Mouse (Mus musculus): Measurements from ENCODE around the gene Faim2. TPM values are rescaled to one million over a fixed set of nuclear protein-coding genes. Genes with fewer than 3 reads are reported as not detected.

Gene Faim2
- polyA plus RNA-seq, 1 experiment from 2014 or later = 0.81 TPM

GRCm38 (mm10) chr15:99536889-99537862 lies 9.2 kb upstream of the Faim2 start:
- Histone ChIP-seq H3K27ac (ENCODE audit: low read length) (no peak overlapping the region), H3K27me3 (replicated peaks; ENCODE audit: insufficient read depth, low read length) (no peaks in the 10 kb centered on the region), H3K4me1 (ENCODE audit: insufficient read depth, low read depth, low read length) (no peaks in the 10 kb centered on the region), H3K9ac (replicated peaks; ENCODE audit: low read depth) (no peak overlapping the region), H3K4me3 (ENCODE audit: low read depth, low read length) (no peak overlapping the region), H3K36me3 (ENCODE audit: insufficient read depth, low read length) (no peaks in the 10 kb centered on the region), H3K9me3 (ENCODE audit: low read length) (no peaks in the 10 kb centered on the region), H3K4me2 (replicated peaks; ENCODE audit: low read depth, low read length) (no peak overlapping the region)
- DNase-seq (ENCODE audit: low spot score) (peak; percentile 52), ATAC-seq (peak; percentile 82)
- 47% methylated on average over 11 of the region's 11 CpGs for WGBS
- TF ChIP-seq CTCF (IDR thresholded peaks at IDR 0.05) = no peak
- no peak for TF ChIP-seq EP300 (IDR thresholded peaks at IDR 0.05)

GRCm38 (mm10) chr15:99532023-99532422 lies 4.1 kb upstream of the Faim2 start:
- Histone ChIP-seq H3K9ac (replicated peaks; ENCODE audit: low read depth) (no peak overlapping the region), H3K4me1 (ENCODE audit: insufficient read depth, low read depth, low read length) (no peaks in the 10 kb centered on the region), H3K9me3 (ENCODE audit: low read length) (no peaks in the 10 kb centered on the region), H3K4me2 (replicated peaks; ENCODE audit: low read depth, low read length) (no peak overlapping the region), H3K4me3 (ENCODE audit: low read depth, low read length) (no peak overlapping the region), H3K27me3 (replicated peaks; ENCODE audit: insufficient read depth, low read length) (no peaks in the 10 kb centered on the region), H3K27ac (ENCODE audit: low read length) (no peak overlapping the region), H3K36me3 (ENCODE audit: insufficient read depth, low read length) (no peaks in the 10 kb centered on the region)
- ATAC-seq (no peak; the same call in 1 of the 2 replicates), DNase-seq (ENCODE audit: low spot score) (no peak)
- WGBS = 70% methylated on average over 3 of the region's 3 CpGs
- TF ChIP-seq EP300 (IDR thresholded peaks at IDR 0.05) (no peak), CTCF (IDR thresholded peaks at IDR 0.05) (peak; percentile 51)

- WGBS = 21% methylated on average over 6 of the region's 6 CpGs
- H3K27me3 ChIP-seq (replicated peaks; ENCODE audit: insufficient read depth, low read length) = no peaks in the 10 kb centered on the region
- ATAC-seq = no peak
- no peak overlapping the region for H3K9ac ChIP-seq (replicated peaks; ENCODE audit: low read depth)
- no peaks in the 10 kb centered on the region for H3K4me1 ChIP-seq (ENCODE audit: insufficient read depth, low read depth, low read length)
- TF ChIP-seq CTCF (IDR thresholded peaks at IDR 0.05) (no peak), EP300 (IDR thresholded peaks at IDR 0.05) (no peak)
- H3K4me3 ChIP-seq (ENCODE audit: low read depth, low read length) = no peak overlapping the region
- no peak overlapping the region for H3K27ac ChIP-seq (ENCODE audit: low read length)
- H3K36me3 ChIP-seq (ENCODE audit: insufficient read depth, low read length) = no peaks in the 10 kb centered on the region
- no peaks in the 10 kb centered on the region for H3K9me3 ChIP-seq (ENCODE audit: low read length)
- DNase-seq (ENCODE audit: low spot score) = no peak
- H3K4me2 ChIP-seq (replicated peaks; ENCODE audit: low read depth, low read length) = no peak overlapping the region
These were observed 3.2 kb upstream of the Faim2 start for GRCm38 (mm10) chr15:99531146-99531545.

GRCm38 (mm10) chr15:99526681-99527080 lies 1.3 kb downstream of the Faim2 start:
- TF ChIP-seq EP300 (IDR thresholded peaks at IDR 0.05) = peak; percentile 67; the same call in 1 of the 2 replicates
- TF ChIP-seq CTCF (IDR thresholded peaks at IDR 0.05) = no peak
- DNase-seq (ENCODE audit: low spot score) (peak; percentile 87), ATAC-seq (peak; percentile 94)
- Histone ChIP-seq H3K9me3 (ENCODE audit: low read length) (no peaks in the 10 kb centered on the region), H3K4me3 (ENCODE audit: low read depth, low read length) (no peak overlapping the region), H3K27me3 (replicated peaks; ENCODE audit: insufficient read depth, low read length) (no peaks in the 10 kb centered on the region), H3K27ac (ENCODE audit: low read length) (peak overlapping the region; percentile 11; the same call in 1 of the 2 replicates), H3K36me3 (ENCODE audit: insufficient read depth, low read length) (no peaks in the 10 kb centered on the region), H3K4me2 (replicated peaks; ENCODE audit: low read depth, low read length) (no peak overlapping the region), H3K9ac (replicated peaks; ENCODE audit: low read depth) (no peak overlapping the region), H3K4me1 (ENCODE audit: insufficient read depth, low read depth, low read length) (no peaks in the 10 kb centered on the region)
- WGBS = 37% methylated on average over 2 of the region's 2 CpGs

GRCm38 (mm10) chr15:99520306-99520705 lies 7.7 kb downstream of the Faim2 start:
- DNase-seq (ENCODE audit: low spot score) = no peak

GRCm38 (mm10) chr15:99519626-99520025 lies 8.3 kb downstream of the Faim2 start:
- TF ChIP-seq CTCF (IDR thresholded peaks at IDR 0.05) = no peak
- TF ChIP-seq EP300 (IDR thresholded peaks at IDR 0.05) = no peak
- no peaks in the 10 kb centered on the region for H3K27me3 ChIP-seq (replicated peaks; ENCODE audit: insufficient read depth, low read length)
- no peak for DNase-seq (ENCODE audit: low spot score)
- no peak for ATAC-seq
- H3K4me2 ChIP-seq (replicated peaks; ENCODE audit: low read depth, low read length) = no peak overlapping the region
- H3K9me3 ChIP-seq (ENCODE audit: low read length) = no peaks in the 10 kb centered on the region
- WGBS = 93% methylated on average over 9 of the region's 9 CpGs
- H3K4me3 ChIP-seq (ENCODE audit: low read depth, low read length) = no peak overlapping the region
- no peak overlapping the region for H3K27ac ChIP-seq (ENCODE audit: low read length)
- H3K4me1 ChIP-seq (ENCODE audit: insufficient read depth, low read depth, low read length) = peaks cover 3% of the 10 kb centered on the region; the same call in 1 of the 2 replicates
- H3K9ac ChIP-seq (replicated peaks; ENCODE audit: low read depth) = no peak overlapping the region
- H3K36me3 ChIP-seq (ENCODE audit: insufficient read depth, low read length) = no peaks in the 10 kb centered on the region

More at GRCm38 (mm10) chr15:99520306-99520705, 7.7 kb downstream of the Faim2 start:
- Histone ChIP-seq H3K27ac (ENCODE audit: low read length) (no peak overlapping the region), H3K9me3 (ENCODE audit: low read length) (no peaks in the 10 kb centered on the region), H3K4me1 (ENCODE audit: insufficient read depth, low read depth, low read length) (peaks cover 3% of the 10 kb centered on the region; the same call in 1 of the 2 replicates), H3K27me3 (replicated peaks; ENCODE audit: insufficient read depth, low read length) (no peaks in the 10 kb centered on the region), H3K4me2 (replicated peaks; ENCODE audit: low read depth, low read length) (no peak overlapping the region), H3K9ac (replicated peaks; ENCODE audit: low read depth) (no peak overlapping the region), H3K36me3 (ENCODE audit: insufficient read depth, low read length) (no peaks in the 10 kb centered on the region), H3K4me3 (ENCODE audit: low read depth, low read length) (no peak overlapping the region)
- no peak for ATAC-seq
- 69% methylated on average over 7 of the region's 7 CpGs for WGBS
- TF ChIP-seq CTCF (IDR thresholded peaks at IDR 0.05) (no peak), EP300 (IDR thresholded peaks at IDR 0.05) (no peak)

Measured in lung, postnatal 0 days (tissue).